Mouse (Mus musculus): ENCODE measurements at regions not wholly inside any gene's neighbourhood (a gene's known extent, or its start where the extent isn't known, plus 50 kb on each side); places are given as distances from the start of the nearest gene placed in this dataset.
A peak's percentile ranks its signal among the peaks of the same experiment; 100 is the strongest.

DNA sequence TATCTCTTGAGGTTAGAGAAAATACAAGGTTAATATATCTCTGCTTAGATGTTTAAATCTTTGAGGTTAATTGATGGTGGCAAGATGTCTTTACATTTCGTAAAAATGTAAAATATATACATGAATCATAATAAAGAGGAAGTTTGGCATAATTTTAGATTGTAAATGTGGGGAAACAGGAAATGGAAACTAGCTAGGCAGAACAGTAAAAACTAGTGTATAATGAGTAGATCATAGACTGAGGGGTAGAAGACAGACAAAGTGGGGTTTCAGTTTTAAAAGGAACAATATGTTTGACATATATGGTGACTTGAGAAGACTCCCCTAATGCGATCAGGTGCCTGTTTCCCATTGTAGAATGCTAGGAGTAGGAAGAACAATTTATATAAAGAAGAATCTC, 519.3 kb downstream of the Lmo4 start:
- no peak for DNase-seq

DNA sequence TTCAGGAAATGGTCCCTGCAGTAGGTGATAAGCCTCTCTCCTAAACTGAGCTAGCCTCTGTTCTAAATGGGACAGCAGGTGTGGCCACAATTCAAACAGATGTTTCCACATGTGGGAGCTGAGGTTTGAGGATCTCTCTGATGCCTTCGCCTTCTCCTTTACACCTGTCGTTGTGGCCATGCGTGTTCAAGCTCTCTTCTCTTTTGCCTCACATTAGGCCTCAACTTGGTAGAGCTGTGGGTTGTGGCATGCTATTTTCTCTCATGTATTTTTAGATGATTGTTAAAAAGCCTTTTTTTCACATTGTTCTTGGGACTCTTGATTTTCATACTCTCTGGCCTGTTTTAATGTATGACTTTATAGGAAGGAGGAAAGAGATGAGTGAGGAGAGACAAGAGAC, 526.8 kb downstream of the Lmo4 start:
- no peak for DNase-seq

DNA sequence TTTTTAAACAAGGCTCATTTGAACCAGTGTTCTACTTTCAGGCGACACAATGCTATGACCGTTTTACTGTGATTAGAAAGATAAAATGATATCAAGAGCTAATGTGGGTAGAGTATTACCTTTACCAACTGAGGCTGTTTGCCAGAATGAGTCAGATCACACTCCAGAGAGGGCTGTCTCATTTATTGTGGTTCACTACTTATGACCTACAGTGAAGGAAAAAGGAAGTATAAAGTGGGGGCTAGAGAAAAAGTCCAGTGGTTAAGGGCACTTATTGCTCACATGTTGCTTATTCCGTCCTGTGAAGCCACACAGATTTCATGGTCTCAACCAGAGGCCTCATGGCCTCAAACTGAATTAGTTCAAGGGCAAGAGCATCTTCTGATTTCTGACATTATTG, 530.2 kb downstream of the Lmo4 start:
- no peak for DNase-seq

DNA sequence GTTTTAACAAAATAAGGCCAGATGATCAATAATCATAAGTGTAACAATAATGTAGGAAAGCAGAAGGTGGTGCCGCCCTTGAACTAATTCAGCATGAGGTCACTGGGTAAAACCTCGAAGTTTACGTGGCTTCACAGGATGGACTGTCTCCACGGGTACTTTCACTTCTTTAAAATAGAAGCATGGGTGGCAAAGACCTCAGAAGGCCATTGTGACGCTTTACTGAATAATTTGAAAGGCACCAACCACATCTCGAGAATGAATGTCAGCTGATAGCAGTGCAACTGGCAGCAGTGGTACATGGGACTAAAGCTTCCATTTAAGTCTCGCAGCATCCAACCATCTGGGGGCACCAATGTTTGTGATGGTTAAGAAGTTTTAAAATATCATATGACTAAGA, 530.6 kb downstream of the Lmo4 start:
- DNase-seq: no peak

DNA sequence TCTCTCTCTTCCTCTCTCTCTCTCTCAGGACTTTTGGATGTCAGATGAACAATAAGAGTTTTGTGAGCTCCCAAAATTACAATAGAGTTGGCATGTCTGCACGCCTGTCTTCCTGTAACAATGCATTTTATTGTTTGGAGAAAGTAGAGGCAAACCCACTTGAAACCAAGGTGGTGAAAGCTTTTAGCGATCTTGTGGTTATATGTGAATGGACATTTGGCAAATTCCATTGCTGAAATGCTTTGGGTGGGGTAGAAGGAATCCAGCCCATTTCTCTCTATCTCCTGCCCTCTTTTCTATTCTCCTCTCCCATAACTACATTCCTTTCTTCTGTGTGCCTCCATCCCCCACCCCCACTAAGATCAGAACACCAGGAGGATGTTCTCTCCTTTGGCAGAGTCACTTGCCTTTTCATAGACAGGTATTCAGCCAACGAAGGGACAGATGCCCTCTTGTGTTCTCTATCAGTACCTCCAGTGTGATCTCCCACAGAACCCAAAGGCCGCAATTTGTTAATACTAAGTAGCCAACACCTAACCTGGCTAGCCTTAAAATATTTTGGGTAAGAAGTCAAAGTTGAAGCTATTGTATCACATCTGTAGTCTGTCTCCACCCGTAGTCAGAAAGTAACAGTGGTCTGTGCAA, 542.9 kb downstream of the Lmo4 start:
- DNase-seq: no peak

DNA sequence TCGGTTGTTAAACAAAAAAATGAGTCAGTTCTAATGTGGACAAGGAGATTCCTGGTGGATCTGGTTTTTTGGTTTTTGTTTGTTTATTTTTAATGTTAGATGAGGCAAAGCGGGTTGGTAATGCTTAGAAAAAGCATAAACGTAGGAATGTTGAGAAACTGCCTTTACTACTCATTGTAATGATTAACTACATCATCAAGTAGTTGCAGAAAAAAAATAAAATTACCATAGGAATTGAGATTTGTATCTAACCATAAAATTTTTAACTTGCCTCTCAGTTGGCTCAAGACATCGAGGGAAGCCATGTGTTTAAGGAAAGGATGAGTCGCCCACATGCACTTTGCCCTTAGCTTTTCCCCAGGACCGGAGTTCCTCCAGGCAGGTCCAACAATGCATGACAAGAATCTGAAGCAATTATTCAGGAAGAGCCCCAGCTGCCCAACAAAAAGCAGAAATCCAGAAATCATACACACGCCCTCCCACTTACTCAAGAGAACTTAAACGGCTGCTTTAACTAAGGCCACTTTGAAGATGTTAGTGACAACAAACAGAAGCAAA, 545.5 kb downstream of the Lmo4 start:
- peak; percentile 4 to 36 for DNase-seq

DNA sequence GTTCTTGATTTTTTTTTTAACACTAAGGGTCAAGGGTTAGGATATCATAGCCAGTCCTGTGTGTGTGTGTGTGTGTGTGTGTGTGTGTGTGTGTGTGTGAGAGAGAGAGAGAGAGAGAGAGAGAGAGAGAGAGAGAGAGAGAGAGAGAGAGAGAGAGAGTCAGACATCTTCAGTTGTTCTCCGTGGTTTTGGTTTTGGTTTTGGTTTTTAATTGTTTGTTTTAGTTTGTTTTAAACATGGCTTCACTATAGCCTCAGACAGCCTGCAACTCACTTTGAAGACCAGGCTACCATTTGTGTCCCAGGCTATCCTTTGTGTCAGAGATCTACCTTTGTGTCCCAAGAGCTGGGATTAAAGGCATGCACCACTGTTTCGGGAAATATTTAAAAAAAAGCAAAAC, 557.8 kb downstream of the Lmo4 start:
- no peak for DNase-seq

DNA sequence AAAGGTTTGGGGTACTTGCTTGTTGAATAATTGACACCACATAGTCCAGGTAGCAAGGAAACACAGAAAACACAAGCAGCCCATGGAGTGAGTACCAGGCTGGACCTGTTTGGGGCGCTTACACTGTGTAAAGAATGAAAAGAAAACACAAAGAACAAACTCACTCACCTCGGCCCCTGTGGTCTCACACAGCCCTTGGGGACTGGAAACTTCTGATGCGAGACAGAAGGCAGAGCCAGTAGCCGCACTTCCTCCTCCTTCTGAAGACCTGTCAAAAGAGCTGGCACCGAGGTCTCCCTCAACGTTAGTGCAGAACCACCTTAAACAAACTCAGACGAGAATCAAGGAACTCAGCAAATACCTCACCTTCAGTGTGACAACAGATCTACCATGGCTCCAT, 558.2 kb downstream of the Lmo4 start:
- DNase-seq: peak in 1 of 2 experiments; percentile 34

DNA sequence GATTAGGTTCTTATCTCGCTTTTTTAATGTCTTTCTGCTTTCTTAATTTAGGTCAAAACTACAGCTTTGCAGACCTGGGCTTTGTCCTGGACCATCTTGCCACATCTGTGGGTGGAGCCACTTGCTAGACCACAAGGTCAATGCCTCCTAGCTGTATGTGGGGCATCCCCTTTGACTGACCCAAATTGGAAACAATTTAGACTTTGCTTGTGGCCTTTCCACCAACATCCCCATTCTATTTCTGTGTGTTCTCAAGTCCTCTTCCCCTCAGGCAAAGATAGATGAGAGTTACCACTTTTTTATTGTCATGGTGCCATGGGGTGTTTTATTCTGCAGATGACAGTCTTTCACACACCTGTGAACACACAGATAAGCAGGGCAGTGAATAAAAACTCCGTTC, 572.0 kb downstream of the Lmo4 start:
- DNase-seq: no peak

DNA sequence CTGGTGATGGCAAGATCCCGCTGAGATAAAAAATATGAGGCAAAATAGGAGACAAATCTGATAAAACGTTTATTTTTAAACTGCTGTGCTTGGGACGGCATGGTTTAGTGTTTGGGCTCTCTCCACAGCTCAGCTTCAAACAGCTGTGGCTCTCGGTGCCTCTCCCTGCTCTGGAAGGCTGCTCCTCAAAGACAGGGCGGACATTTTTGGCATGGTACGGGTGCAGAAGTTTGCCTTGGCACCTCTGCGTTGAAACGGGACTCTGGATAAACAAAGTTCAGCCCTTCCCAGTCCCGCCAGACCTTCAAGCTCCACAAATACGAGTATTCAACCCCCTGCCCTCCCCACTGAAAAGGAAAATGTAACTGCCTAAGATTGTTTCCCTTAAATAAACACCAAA, 573.8 kb downstream of the Lmo4 start:
- DNase-seq: no peak

DNA sequence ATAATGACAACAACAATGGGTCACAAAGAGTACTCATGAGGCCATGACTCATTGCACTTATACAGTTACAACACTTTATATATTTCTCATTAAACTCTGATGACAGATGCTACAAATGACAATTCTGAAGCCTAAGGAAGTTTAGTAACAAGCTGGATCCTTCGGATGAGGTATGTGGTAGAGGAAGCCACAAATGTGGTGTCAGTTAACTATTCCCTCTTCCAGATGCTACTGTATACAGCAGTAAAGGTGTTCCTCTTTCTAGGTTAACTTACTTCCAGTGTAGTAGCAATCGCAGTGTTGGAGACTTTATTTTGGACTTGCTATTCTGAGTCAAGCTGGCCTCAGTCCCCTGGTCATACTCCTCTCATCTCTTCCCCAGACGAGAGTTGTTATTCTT, 580.1 kb downstream of the Lmo4 start:
- no peak for DNase-seq

DNA sequence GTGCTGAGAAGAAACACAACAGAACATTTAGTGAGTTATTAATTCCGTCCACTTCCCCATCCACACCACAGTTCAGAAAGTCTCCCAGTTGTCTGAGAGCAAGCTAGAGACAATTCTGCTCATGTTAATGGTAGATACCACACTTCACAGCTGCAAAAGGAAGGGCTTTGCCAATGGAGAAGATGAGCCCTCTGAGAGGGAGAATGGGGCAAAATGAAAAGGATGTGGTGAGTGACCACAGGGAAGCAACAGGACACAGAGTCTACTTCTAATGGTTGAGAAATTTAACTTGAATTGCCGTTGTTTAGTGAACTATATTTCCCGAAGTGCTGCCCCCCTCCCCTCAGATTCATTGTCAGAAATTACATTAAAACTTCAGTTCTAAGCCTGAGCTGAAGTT, 582.7 kb downstream of the Lmo4 start:
- no peak for DNase-seq

DNA sequence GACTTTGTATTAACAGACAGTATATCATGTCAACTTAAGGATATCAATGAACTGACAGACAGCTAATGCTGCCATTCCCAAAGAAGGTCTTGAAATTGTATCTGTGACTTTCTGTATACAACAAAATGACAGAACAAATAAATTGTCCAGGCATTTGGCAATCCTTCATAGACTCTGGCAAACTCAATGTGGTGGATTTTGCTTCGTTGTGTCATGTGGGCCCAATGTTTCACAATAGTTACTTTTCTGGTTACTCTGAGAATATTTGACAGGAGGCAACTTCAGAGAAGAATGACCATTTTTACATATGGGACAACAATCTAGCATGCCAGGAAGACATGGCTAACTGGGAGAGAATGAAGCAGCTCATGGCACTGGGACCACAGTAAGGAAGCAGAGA, 585.9 kb downstream of the Lmo4 start:
- no peak for DNase-seq

DNA sequence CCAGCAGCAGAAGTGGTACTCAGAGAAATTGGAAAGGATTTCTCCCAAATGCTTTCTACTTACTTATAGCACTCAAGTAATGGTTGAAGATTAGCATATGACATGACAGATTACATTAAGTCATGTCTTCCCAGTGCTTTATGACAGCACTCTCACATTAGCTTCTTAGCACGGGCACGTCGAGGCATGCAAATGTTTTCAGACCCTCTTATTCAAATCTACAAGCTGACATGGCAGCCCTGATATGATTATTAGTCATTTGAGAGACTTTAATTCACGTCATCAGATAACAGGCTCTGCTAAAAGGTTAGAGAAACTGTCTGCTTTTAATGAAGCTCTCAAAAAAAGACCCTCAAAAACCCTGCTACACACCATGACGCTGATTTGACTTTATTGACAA, 590.1 kb downstream of the Lmo4 start:
- DNase-seq: no peak

DNA sequence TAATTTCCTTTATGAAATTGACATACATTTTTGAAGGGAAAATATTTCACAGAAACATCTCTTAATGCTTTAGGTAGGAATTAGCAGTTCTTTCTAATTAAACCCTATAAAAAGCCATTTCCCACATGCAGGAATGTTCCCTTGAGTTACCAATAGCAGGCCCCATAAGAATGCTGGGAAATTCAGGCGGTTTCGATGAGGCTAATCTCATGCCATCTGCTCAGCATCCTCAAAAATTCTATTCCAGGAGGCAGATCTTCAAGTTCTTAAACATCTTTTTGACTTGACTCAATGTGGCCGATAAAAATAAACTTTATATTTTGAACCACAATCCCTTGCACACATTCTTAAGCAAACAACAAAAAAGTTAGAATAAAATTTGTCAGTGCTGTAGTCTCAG, 591.0 kb downstream of the Lmo4 start:
- DNase-seq: no peak

DNA sequence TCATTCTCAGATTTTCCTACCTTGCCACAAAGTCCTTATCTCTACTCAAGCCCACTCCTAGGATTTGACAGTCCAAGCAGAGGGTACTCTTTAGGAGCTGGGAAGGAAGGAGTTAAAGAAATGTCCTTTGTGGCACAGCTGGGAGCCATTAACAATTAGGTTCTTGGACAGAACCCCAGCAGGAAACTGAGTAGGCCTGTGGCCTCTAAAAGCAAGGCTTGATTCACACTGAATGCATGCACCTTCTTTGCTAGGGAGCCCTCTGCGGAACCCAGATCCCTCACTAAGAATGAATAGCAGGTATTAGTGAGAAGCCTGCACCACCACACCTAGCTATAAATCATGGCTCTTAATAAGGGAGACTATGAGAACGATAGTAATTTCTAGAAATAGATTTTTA, 595.3 kb downstream of the Lmo4 start:
- DNase-seq: no peak

DNA sequence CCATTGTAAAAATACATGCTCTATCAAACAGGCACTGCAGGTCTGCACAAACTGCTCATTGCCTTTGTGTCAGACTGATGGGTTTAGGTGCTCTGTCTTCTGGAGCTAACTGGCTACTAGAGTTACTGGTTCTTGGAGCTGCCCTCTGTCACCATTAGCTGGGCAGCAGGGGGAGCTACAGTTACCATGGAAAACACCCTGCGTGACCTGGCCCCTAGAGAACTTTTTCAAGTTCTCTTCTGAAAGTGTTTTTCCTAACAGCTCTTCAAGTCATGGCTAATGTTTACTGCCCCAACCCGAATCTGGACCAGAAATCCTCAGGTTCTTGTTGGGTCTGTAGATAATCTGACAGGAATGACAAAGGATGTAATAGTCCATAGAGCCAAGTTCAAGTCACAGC, 605.9 kb downstream of the Lmo4 start:
- DNase-seq: peak; percentile 67 to 68

DNA sequence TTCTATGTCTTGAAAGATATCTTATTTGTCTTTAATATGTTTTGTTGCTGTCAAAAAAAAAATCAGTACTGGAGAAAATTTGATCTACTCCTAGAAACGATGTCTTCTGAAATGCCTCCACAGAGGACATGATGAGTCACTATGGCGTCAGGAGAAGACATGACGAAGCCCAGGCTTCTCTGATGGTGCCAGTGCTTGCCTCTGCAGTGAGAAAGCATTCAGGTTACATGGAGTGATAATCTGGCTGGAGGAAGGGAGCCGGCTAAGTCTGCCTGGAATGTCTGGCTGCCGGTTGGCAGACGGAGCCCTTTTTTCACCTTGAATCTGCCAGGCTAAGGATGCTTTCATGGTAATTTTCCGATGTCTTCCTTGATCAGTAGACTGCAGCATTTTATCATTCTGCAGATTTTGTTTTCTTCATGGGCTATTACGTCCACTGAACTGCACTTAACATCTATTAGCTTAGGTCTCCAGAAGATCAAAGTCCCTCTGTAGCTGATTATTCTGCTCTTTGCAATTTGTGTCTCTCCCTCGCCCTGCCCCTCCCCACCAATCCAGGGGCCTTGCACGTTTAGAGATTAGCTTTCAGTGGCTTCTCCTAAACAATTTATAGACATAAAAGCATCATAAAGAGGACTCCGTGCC, 607.9 kb downstream of the Lmo4 start:
- DNase-seq: no peak

DNA sequence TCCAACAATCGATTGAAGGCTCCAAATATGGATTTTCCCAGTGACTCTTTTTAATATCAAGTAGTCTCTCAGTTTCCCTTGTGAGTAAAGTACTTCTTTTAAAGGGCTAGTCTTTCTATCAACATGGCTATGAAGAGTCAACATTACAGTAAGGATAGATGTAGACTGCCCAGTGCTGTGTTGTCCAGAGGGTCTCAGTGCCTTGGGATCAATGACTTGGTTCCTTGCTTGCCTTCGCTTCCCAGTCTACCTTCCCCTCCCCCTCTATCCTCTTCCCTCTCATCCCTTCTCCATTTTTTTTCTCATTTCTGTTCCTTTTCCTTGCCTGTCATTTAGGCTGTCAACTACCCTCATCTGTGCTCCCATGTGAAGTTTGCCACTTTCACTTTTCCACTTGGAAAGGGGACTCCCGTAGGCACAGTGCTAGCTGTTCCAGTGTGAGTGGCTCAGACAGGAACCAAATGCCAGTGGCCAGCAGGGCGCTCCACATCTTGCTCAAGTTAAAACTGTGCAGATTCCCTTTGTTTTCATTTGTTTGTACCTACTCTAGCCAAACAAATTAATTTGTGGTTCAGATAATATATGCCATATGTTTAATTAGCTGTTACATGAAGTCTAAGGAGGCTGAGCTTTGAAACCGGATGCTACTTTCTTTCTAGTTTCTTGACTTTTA, 608.9 kb downstream of the Lmo4 start:
- no peak for DNase-seq

DNA sequence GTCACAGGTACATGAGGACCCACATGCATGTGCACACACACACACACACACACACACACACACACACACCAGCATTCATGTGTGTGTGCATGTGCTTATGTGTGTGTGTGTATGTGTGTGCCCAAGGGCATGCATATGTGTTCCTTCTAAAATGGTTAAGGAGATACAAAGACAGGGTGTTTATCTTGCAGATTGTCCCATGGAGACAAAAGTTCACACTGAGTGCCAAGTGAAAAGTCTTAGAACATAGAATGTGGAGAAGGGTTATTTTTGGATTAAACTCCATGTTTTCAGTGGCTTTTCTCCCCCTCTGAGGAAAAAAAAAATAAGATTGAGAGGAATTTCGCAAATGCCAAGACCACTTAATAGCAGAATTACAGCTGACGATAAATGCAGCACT, 609.9 kb downstream of the Lmo4 start:
- no peak for DNase-seq

DNA sequence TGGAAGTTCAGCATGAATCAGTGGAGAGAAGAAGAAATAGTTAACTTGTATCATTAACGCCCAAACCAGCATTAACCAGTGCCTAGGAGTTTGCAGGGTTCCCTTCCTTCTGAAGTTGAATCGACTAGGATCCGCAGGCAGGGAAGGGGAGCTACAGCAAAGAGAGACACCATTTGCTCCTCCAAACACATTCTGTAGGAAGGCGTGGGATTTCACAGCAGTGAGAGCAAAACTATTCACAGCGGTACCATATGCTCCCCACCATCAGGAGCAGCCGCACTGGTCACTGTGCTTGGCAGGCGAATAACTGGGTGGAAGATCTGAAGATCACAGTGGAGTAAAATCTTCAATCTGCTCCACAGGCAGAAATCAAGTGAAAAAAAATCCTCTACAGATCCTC, 610.3 kb downstream of the Lmo4 start:
- no peak for DNase-seq

DNA sequence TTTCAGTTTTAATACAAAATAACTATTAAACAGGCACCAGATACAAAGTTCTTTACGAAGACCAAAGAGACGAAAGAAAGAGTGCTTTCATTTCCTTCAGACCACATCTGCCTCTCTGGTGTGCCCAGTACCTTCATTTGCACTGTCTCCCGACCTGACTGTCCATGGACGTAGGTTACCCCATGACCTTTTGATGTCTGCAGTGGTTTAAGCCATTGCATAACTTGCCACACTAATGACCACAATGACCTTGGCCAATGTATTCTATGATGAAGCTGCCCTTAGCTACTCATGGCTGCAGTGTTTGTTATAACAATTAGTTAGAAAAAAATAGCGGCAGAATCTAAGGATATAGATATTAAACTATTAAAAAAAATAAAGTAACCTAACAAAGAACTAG, 618.4 kb downstream of the Lmo4 start:
- DNase-seq: no peak

DNA sequence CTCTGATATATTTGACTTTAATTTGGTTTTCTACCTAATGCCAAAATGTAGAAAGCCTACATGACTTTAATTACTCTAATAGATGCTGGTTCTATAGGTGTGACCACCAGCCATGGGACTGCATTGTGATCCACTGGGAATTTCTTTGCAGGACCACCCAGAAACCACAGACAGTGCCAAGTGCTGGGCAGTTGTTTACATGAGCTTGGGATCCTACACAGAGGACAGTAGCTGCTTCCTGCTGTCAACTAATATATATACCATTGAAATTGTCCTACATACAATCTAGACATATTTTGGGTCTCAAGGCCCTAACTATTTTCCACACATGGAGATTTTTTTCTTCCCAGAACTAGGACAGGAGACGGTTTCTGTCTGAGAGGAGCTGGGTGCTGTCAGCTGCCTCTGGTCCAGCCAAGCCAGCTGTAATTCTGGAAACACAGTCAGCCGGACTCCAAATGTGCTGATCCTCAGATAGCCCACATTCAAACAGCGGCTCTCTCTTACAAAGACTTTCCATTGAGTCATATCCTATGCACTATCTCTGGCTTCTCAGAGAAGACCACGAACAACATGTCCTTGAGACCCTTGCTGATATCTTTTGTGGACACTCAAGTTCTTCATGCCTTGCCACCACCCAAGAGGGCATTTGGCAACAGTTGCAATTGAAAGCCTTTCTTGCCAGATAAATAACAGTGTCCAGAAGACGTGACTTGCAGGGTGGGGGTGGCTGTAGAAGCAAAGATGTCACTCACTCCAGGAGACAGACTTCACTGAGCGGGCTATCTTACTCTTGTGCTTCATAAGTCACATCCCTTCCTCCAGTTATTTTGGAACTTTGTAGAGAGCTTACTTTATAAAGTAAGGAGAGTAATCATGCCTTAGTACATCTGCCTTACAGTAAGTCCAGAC, 620.1 kb downstream of the Lmo4 start:
- no peak for DNase-seq
